Mouse (Mus musculus): ENCODE data around the gene Gpatch4.

Gene Gpatch4

DNA sequence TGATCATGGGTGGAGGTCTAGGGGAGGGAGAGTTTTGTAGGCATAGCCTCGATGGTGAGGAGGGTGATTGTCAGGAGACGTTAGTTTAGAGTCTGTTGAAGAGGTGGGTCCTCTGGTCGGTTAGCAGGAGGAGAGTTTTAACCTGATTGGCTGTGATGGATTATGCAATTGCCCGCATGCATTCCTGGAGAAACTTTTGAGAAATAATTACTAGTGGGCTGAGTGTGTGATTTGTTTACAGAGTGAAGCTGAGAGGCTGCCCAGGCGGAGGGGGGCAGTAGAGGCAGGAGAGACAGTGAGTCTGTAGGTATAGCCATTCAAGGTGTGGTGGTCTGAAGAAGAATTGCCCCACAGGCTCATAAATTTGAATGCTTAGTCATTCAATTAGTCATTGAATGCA, 9.4 kb upstream of the Gpatch4 start:
- no peak for DNase-seq

DNA sequence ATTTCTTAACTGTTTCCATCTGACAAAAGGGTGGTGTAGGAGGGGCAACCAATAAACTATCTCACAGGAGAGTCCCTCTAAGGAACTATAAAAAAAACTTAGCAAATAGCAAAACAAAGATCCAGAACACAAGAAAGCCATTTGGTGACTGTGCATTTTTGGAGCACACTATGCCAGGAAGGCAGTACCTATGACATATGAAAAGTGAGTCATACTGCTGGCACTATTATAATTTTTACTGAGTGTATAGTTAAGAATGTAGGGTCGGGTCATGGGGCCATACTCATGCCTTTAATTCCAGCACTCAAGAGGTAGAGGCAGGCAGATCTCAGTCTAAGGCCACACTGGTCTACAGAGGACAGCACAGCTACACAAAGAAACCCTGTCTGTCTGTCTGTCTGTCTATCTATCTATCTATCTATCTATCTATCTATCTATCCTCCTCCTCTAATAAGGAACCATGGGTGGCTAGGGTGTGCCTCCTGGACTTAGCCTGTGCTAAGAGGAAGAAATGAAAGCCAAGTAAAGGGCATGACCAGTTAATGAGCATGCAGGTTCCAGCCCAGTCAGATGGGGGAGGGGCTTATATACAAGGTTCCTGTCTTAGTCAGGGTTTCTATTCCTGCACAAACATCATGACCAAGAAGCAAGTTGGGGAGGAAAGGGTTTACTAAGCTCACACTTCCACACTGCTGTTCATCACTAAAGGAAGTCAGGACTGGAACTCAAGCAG, 7.2 kb upstream of the Gpatch4 start:
- no peak for DNase-seq

DNA sequence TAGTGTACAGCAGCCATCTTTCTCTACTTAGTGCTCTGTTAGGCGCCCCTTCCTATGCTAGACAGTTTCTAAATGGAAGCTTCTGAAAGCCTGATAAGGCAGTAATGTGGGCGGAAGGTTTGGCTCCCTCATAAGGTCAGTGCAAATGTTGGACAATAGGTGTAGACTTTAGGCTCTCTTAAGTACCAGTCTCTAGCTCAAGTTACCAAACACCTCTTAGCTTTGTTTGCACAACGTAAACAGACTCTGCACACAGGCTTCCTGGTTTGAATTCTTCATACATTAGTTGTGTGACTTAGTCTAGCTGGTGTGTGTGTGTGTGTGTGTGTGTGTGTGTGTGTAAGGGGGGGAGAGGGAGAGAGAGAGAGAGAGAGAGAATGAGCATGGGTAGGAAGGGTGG, 6.6 kb downstream of the Gpatch4 start:
- no peak for DNase-seq

DNA sequence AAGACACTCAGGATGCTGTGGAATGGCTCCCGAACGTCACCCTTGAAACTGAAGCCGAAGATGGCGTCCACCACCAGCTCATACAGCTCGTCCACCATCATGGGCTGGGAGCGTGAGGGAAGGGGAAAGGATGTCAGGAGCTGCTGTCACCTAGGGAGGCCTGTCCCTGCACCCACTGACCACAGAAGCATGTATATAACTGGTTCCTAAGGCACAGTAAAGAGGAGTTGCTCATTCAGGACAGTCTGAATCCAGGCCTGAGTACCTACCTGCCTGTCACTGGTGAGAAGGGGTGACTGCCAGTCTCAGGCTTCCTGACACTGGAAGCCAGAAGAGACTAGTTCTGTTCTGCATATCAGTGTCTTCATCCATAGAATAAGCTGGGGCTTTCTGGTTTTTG, 14.1 kb downstream of the Gpatch4 start:
- DNase-seq = no peak

DNA sequence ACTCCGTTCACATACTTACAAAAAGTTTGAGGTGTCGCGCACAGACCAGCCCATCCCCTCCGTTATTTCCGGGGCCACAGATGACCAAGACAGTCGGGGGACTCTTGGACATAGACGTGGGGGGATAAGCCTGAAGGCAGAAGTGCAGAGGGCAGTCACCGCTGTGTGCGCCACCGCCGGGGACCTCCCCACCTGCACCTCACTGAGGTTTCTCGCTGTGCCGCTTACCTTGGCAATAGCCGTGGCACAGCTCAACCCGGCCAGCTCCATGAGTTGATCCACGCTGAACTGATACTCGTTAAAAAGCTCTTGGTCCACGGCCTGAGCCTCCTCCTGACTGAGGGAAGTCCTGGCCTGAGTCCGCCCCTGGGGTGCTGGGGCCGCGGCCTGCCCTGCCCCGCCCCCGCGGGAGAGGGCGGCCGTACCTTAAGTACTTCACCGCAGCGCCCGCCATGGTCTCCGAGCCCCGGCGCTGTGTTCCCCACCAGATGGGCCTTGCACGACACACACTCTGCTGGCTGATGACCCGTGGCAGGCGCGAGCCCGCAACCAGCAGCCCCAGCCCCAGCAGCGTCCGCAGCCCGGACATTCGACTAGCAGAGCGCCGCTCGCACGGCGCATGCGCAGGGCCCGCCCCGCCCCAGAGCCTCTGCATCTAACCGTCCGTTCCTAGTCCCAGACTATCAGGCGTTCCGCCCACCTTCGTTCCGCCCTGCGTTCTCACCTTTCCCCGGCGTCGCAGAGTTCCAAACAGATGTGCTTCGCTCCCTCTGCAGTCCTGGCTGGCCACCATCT, 15.2 kb downstream of the Gpatch4 start, which contains the start of gene Naxe:
Gene Naxe, minus strand, starts transcription at position 594 of the 795 bp plus-strand sequence.
- peak; percentile 84 for DNase-seq

DNA sequence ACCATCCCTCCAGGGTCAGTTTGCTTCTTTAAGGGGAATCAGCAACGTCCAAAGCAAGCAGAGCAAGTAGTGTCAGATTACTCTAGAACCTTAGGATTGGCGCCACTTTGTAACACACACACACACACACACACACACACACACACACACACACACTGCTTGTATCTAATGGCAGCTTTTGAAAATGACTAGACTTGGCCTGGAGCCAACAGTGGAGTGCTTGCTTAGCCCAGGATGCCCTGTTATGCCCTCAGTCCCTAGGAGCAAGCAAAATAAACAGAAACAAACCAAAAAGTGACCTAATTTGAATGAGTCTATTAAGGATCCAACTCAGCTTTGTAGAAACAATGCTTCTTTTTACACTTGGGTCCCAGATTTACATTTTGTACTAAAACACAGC, 25.5 kb downstream of the Gpatch4 start:
- no peak for DNase-seq

DNA sequence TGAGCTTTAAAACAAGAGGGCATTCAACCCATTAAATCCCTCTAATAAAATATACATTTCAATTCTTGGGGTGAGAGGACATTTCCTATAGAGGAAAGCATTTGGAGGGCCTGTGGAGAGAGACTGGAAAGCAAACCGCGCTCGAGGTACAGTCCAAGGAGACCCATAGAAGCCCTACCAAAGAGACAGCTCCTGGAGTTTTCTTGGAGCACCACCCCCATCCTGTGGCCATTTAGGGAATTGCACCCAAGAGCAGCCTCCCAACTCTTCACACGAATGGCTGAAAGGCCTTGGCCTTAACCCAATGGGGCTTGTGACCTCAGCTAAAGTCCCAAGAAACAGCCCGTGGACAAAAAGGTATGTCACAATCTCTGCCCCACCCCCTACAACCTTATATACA, 28.9 kb downstream of the Gpatch4 start:
- DNase-seq = peak; percentile 79

DNA sequence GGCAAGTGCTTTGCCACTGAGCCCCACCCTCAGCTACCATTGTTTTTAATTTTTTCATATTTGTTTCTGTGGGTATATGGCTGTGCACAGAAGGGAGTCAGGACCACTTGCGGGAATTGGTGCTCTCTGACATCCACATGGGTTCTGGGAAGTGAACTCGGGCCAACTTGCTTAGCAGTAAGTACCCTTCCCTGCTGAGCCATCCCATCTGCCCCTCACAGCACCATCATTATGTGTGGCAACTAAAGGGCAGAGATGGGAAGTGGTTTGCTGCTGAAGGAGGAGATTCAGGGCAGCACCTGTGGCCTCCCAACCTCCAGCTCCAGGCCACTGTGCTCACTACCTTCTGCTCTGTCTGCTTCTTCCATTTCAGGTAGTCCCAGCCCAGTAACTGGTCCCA, 30.7 kb downstream of the Gpatch4 start:
- no peak for DNase-seq

DNA sequence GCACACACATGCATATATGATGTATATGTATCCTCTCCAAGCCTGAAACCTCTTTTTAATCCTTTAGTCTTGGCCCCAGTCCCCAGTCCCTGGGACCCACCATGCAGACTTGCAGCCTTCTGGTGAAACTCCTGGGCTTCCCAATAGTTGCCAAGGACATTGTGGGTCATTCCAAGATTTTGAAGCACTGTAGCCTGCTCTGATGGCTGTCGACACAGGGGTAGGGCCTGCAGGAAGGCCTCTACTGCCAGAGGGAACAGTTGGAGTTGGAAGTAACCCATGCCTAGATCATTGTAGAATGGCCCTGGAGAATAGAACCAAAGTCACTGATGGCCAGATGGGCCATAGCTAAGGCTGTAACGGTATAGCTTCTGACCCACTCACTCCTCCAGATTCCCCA, 31.4 kb downstream of the Gpatch4 start:
- no peak for DNase-seq

DNA sequence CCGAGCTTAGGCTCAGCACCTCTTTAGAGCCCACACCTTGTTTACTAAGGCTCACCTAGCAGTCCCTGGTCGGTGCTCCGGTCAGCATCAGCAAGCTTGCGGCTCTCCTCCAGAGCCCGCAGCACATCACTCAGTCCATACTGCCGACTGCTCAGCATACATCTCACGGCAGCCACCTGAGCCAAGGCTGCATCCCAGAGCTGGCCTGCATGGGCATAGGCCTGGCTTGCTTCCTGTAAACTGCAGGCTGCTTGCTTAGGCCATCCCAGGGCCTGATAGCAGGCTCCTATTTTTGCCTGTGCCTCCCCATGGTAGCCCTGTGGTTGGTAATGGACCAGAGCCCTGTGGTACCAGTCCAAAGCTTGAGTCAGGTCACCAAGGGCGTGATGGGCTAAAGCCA, 31.9 kb downstream of the Gpatch4 start:
- DNase-seq = no peak

DNA sequence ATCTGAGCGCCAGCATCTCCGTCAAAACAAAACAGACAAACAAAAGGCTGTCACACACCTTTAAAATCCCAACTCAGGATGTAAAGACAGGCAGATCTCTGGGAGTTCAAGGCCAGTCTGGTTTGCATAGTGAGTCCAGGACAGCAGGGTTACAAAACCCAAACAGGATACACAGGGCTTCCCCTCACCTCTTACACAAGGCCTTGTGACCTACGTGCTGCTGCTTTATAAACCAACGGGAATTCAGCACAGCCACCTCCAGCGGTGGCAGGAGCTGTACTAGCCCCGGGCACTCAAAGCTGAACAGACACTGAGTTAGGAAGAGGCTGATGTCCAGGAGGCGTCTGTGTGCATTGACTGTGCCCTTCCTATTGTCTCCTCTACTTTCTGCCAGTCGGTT, 34.5 kb downstream of the Gpatch4 start:
- DNase-seq = no peak

DNA sequence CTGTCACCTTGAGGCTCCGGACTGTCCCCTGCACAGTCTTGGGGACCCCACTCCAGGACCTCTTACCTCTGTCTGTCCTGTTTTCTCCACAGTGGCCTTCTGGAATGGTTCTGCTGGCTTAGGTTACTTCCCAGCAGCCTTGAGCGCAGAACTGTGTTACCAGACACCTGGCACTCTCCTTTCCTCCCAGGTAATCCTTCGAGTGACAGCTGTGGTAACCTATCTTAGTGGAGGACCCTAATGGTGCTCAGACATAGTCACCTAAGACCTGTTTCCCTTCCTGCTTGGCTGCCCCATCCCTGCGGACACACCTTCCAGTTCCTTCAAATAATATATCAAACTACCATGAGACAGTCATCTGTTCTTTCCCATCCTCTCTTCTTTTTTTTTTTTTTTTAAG, 35.3 kb downstream of the Gpatch4 start, which contains the start of gene Ttc24:
Gene Ttc24, minus strand, starts transcription at position 101 of the 400 bp plus-strand sequence.
- no peak for DNase-seq

DNA sequence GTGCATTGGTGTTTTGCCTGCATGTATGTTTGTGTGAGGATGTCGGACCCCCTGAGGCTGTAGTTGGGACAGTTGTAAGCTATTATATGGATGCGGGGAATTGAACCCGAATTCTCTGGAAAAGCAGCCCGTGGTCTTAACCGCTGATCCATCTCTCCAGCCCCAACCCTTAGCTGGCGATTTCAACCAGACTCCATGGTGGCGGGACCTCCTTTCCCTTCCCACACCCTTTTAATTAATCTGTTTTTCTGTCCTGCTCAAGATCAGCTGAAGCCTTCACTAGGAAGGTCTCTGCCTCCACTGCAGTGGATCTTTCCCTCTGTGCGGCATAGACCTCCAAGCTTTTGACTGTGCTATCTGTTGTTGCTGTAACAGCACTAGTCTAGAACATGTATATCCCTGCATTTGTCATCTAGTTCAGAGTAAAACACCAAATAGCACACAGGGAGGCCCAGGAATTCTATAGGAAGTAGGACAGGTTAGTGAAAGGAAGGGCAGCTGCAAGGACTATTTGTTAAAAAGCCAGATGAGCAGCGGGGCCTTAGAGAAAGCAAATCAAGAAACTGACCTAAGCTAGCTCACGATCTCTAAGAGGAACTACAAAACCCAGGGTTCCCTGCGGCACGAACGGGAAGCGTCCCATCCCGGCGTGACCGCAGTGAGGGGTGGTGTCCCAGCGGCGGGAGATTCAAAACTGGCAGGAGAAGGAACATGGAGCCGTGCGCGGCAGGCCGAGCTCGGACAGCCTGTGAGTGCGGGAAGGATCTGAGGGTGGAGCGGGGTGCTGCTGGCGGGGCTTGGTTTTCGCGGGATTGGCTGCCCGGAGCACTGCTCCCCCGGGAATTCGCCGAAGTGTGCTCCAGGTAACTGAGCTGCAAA, 38.7 kb downstream of the Gpatch4 start, which contains the start of gene Iqgap3:
Gene Iqgap3, plus strand, starts transcription at position 627 of the 879 bp plus-strand sequence.
- peak; percentile 80 for DNase-seq

DNA sequence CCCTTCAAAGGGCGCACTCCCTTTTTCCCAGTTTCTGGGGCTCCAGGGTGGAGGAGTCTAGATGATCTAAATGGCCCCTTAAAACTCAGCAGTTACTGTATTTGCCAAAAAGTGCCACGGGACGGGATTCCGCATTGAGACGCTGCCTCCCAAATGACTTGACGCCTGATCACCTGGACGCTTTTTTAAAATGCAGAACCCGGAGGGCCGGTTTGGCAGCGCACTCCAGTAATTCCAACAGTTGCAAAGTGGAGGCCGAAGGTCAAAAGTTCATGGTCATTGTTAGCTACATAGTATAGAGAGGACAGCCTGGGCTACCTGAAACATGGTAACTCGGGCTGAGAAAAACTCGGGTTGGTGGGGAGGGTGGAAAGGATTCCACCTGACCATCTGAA, 39.3 kb downstream of the Gpatch4 start:
- DNase-seq = no peak

DNA sequence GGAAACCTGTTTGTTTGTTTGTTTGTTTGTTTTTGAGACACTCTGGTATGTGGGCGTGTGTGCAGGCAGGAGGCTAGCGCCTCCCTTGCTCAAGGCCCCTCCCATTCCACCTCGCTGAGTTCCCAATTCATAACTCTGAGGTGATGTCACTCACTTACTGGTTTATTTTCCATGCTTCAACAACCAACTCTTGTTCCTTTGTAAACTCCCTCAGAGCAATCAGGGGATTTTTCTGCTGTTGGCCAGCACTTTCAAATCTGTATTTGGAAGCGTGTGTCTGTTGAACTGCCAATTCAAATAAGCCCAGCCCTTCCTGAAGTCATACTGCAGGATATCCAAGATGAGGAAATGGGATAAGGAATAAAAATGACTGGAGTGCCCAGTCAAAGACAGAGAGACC, 39.8 kb downstream of the Gpatch4 start:
- DNase-seq = no peak

DNA sequence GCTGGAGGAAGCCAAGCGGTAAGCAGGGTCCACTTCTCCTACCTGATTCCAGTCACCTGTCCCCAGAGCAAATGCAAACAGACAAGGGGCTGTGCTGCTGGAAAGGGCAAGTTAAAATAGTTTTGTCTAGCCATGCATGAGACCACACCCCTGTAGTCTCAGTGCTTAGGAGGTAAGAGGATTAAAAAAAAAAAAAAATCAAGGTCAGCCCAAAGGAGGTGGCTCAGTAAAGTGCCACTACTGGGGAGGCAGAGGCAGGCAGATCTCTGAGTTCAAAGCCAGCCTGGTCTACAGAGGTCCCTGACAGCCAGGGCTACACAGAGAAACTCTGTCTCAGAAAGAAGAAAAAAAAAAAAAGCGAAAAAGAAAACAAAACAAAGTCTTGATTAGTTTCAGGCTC, 41.1 kb downstream of the Gpatch4 start:
- DNase-seq = no peak

DNA sequence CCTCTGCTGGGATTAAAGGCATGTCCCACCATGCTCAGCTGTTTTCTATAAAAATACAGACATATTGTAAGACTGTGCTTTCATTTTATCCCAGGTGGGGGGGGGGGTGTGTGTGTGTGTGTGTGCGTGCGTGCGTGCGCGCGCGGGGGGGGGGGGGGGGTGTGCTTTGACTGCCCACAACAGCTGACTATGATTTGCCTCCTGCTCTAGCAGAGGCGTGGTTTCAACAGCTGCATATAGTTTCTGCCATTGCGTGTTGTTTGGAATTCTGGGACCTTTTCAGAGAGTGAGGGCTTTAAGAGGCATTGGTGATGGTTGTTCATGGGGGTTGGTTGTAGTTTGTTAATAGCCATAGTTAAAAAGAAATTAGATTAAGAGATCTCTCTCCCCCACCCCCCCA, 42.6 kb downstream of the Gpatch4 start:
- no peak for DNase-seq

DNA sequence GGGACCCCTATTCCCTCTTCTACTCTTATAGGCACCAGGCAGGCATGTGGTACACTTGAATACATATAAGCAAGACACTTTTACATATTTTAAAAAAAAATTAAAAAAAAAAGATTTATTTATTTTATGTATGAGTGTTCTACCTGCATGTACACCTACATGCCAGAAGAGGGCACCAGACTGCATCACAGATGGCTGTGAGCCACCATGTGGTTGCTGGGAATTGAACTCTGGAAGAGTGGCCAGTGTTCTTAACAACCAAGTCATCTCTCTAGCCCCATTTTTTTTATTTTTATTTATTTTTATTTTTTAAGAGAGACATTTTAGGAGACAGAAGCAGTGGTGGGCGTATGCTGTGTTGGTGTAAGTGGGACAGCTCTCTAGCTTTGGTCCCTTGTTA, 44.8 kb downstream of the Gpatch4 start:
- no peak for DNase-seq

DNA sequence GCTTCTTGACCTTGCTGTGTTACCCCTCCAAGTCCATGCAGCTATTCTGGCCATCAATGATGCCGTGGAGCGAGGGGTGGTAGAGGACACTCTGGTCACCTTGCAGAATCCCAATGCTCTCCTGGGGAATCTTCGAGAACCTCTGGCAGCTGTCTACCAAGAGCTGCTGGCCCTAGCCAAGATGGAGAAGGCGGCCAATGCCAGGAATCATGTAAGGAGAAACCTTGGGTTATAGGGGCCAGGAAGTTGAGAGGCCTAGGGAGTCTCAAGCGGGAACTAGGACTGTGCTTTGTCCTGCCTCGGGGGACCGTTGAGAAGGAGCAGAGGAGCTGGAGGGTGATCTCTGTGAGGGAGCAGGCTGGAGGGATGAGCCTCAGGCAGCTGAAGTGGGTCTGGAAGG, 47.2 kb downstream of the Gpatch4 start:
- DNase-seq = no peak

DNA sequence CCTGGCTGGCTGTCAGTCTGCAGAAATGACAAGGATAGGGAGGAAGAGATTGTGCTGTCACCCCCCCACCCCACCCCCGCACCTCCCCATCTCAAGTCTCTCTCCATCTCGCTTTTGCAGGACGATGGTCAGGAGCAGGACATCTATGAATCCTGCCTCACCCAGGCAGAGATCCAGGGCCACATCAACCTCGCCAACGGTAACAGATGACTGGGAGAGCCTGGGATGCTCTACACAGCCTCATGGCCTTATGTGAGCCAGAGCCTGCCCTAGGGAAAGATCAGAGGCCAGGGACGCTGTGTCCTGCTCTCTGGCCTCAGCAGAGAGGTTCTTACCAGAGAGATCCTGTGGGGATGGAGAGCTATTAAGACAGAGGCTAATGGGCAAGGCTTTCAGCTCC, 47.7 kb downstream of the Gpatch4 start:
- DNase-seq = no peak

DNA sequence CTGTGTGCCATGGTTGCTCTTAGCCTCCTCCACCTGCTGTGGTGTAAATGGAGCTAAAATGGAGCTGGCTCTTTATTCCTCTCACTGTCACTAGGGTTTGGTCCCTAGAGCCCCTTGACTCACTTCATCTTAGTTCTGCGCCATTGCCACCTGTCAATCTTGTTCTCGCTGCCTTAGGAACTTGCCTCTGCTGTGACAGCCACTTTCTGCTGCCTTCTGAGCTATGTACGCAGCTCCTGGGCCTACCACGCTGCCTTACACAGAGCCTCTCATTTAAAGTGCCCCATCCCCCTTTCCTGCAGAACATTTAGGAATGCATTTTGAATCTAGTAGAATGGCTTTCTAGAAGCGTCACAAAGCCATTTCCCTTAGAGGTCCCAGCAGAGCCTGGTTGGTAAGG, 51.2 kb downstream of the Gpatch4 start:
- no peak for DNase-seq

DNA sequence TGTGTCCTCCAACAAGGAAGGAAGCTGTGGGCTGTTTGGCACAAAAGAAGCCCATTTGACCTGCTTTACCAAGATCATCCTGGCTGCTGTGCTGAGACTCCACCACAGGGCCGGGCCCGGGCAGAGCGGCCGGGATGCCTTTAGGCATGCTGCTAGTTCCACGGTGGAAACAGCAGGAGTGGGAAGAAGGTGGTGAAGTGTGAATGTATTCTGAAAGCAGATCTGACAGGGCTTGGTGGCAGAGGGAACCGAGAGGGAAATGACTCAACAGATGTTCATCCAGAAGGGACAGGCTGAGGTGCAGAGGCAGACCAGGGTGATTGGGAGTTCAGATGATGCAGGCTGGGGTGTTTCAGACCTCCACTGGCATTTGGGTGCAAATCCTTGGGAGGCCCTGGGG, 54.8 kb downstream of the Gpatch4 start:
- peak; percentile 11 for DNase-seq

DNA sequence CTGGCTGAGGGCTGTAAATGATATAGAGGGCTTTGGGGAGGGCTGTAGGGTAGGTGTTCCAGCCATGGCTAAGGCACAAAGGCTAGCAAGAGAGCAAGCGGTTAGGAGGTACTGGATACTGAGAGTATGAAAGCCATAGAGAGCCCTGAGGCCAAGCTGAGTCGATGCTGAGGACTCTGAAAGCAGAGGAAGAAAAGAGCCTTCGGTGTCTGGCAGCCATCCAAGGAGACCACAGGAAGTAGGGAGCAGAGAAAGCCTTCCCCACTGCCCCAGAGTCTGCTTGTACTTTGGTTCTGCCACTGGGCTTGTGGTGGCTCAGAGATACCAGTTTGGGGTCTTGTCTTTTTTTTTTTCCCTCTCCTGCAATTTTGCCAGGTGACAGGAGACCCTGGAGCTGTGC, 57.3 kb downstream of the Gpatch4 start:
- DNase-seq = no peak

Data from right cerebral cortex, postnatal 25 days (tissue).